Mouse (Mus musculus): Measurements from ENCODE around the gene B3galt1.

DNA sequence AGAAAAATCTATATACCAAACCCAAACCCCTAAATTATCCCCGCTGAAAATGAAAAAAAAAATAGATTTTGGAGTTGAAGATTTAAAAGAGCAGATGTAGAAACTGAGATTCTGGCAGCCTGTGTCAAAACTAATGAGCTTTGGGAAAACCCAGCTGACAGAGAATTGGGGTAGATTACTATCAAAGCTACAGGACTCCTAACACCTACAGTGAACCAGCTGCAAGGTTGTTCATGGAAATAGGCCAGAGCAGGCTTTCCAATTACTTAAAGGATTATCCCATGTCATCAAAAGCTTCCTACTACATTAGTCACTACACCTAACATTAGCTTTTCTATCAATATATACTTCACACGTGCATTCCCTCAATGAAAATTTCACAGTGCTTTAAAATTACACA lies 165.1 kb downstream of the B3galt1 start:
- no peak for TF ChIP-seq CTCF (conservative IDR thresholded peaks at IDR 0.05; ENCODE audit: low read length)
- TF ChIP-seq NANOG (IDR thresholded peaks at IDR 0.05; ENCODE audit: borderline replicate concordance, low read length) = no peak
